Mouse (Mus musculus) CH12.LX (cell line): ENCODE measurements around the gene Rab28. TPM values are rescaled to one million over a fixed set of nuclear protein-coding genes. Genes with fewer than 3 reads are reported as not detected.

Experiments
- DNase-seq: peaks from one replicate; pipeline ENCODE4 v3.0.0-alpha.2; 2013; ENCODE audit errors: extremely low read depth
- H3K27ac ChIP-seq: 2 replicates; pipeline ENCODE4 v1.5.1; 2012; ENCODE audit warnings: low read depth, mild to moderate bottlenecking, control low read depth, moderate library complexity; ENCODE audit not compliant: insufficient read depth
- H3K27me3 ChIP-seq: replicated peaks from 2 replicates; pipeline ENCODE3; 2012; ENCODE audit warnings: inconsistent platforms
- H3K36me3 ChIP-seq, 2 experiments: replicated peaks in 1 of 2; 2 replicates each; pipeline versions ENCODE3 to v1.6.1; 2012; ENCODE audit warnings: inconsistent platforms in 1 of 2, low read length in 1 of 2, mild to moderate bottlenecking in 1 of 2, mixed read lengths in 1 of 2, moderate library complexity in 1 of 2; ENCODE audit not compliant: control insufficient read depth in 1 of 2, insufficient read depth in 1 of 2
- H3K4me1 ChIP-seq, 2 experiments: 2 replicates each; pipeline ENCODE4 v1.6.1; 2012; ENCODE audit warnings: inconsistent platforms in 1 of 2, moderate library complexity in 1 of 2; ENCODE audit not compliant: insufficient read depth in 2 of 2, control insufficient read depth in 1 of 2
- H3K4me2 ChIP-seq: 2 replicates; pipeline ENCODE4 v1.6.1; 2012; ENCODE audit warnings: low read depth, mild to moderate bottlenecking, control low read depth; ENCODE audit not compliant: poor library complexity, insufficient read depth, severe bottlenecking
- H3K4me3 ChIP-seq, 3 experiments: fragments of 150-350 bp in 1 of 3; sonication (generic) in 1 of 3; replicated peaks in 1 of 3; 2 replicates each; pipeline versions ENCODE3 to v1.5.1; 2011 to 2012; ENCODE audit warnings: low read depth in 2 of 3, low read length in 2 of 3, mild to moderate bottlenecking in 2 of 3, moderate library complexity in 2 of 3, control low read depth in 1 of 3, improper control_type of control experiment in 1 of 3, inconsistent platforms in 1 of 3, mixed read lengths in 1 of 3; ENCODE audit not compliant: poor library complexity in 1 of 3
- H3K79me2 ChIP-seq: replicated peaks from 2 replicates; pipeline ENCODE4 v1.6.1; 2012; ENCODE audit warnings: mild to moderate bottlenecking, moderate library complexity; ENCODE audit not compliant: control insufficient read depth, poor library complexity, insufficient read depth, severe bottlenecking; ENCODE audit errors: extremely low read depth
- H3K9ac ChIP-seq: 2 replicates; pipeline ENCODE4 v1.6.1; 2012; ENCODE audit warnings: low read depth, mild to moderate bottlenecking, control low read depth, moderate library complexity; ENCODE audit not compliant: insufficient read depth
- H3K9me3 ChIP-seq: replicated peaks from 2 replicates; pipeline ENCODE3; 2012; ENCODE audit warnings: low read length, inconsistent platforms, mixed read lengths
- CHD2 ChIP-seq: IDR thresholded peaks from 2 replicates; pipeline ENCODE4 v1.6.1; 2011; ENCODE audit warnings: low read length, improper control_type of control experiment
- CTCF ChIP-seq, 2 experiments: IDR thresholded peaks in 1 of 2; conservative IDR thresholded peaks in 1 of 2; 2 replicates each; pipeline ENCODE4 v1.5.1; 2011 to 2012; ENCODE audit warnings: low read depth in 2 of 2, low read length in 2 of 2, improper control_type of control experiment in 1 of 2, inconsistent platforms in 1 of 2, mild to moderate bottlenecking in 1 of 2, moderate library complexity in 1 of 2
- EP300 ChIP-seq: IDR thresholded peaks from 2 replicates; pipeline ENCODE4 v1.6.1; 2011; ENCODE audit warnings: low read length, improper control_type of control experiment
- ETS1 ChIP-seq: conservative IDR thresholded peaks from 2 replicates; pipeline ENCODE4 v1.6.1; 2012; ENCODE audit warnings: low read depth, mild to moderate bottlenecking, inconsistent platforms, low read length, improper control_type of control experiment, moderate library complexity
- HCFC1 ChIP-seq: IDR thresholded peaks from 2 replicates; pipeline ENCODE4 v1.6.1; 2012; ENCODE audit warnings: low read depth, mild to moderate bottlenecking, inconsistent platforms, low read length, improper control_type of control experiment
- MAX ChIP-seq: IDR thresholded peaks from 2 replicates; pipeline ENCODE4 v1.6.1; 2011; ENCODE audit warnings: low read length, improper control_type of control experiment
- MYC ChIP-seq: IDR thresholded peaks from 2 replicates; pipeline ENCODE4 v1.6.1; 2011; ENCODE audit warnings: low read depth, mild to moderate bottlenecking, improper control_type of control experiment, low read length
- NELFE ChIP-seq: IDR thresholded peaks from 2 replicates; pipeline ENCODE4 v1.6.1; 2011; ENCODE audit warnings: low read depth, low read length, improper control_type of control experiment
- PAX5 ChIP-seq: IDR thresholded peaks from 2 replicates; pipeline ENCODE4 v1.6.1; 2012; ENCODE audit warnings: low read length, inconsistent platforms, mixed read lengths
- POLR2A ChIP-seq: IDR thresholded peaks from 2 replicates; pipeline ENCODE4 v1.6.1; 2011; ENCODE audit warnings: low read depth, mild to moderate bottlenecking, improper control_type of control experiment, low read length
- RAD21 ChIP-seq: IDR thresholded peaks from 2 replicates; pipeline ENCODE4 v1.6.1; 2011; ENCODE audit warnings: low read depth, mild to moderate bottlenecking, low read length, improper control_type of control experiment, moderate library complexity
- RCOR1 ChIP-seq: conservative IDR thresholded peaks from 2 replicates; pipeline ENCODE4 v1.6.1; 2012; ENCODE audit warnings: low read depth, mild to moderate bottlenecking, inconsistent platforms, low read length, improper control_type of control experiment
- SIN3A ChIP-seq: IDR thresholded peaks from 2 replicates; pipeline ENCODE4 v1.6.1; 2012; ENCODE audit warnings: low read length, improper control_type of control experiment, inconsistent platforms
- SMC3 ChIP-seq: IDR thresholded peaks from 2 replicates; pipeline ENCODE4 v1.6.1; 2011; ENCODE audit warnings: low read depth, low read length, improper control_type of control experiment
- TBP ChIP-seq: conservative IDR thresholded peaks from 2 replicates; pipeline ENCODE4 v1.6.1; 2011; ENCODE audit warnings: low read depth, low read length, improper control_type of control experiment
- UBTF ChIP-seq: IDR thresholded peaks from 2 replicates; pipeline ENCODE4 v1.6.1; 2012; ENCODE audit warnings: low read depth, mild to moderate bottlenecking, inconsistent platforms, low read length, improper control_type of control experiment, moderate library complexity
- USF1 ChIP-seq: IDR thresholded peaks from 2 replicates; pipeline ENCODE4 v1.6.1; 2014; ENCODE audit warnings: low read depth, mild to moderate bottlenecking, inconsistent platforms, low read length, improper control_type of control experiment
- USF2 ChIP-seq: conservative IDR thresholded peaks from 2 replicates; pipeline ENCODE4 v1.6.1; 2011; ENCODE audit warnings: low read depth, low read length, improper control_type of control experiment
- ZC3H11A ChIP-seq: IDR thresholded peaks from 2 replicates; pipeline ENCODE4 v1.6.1; 2012; ENCODE audit warnings: low read depth, mild to moderate bottlenecking, inconsistent platforms, low read length, improper control_type of control experiment
- ZNF384 ChIP-seq: IDR thresholded peaks from 2 replicates; pipeline ENCODE4 v1.6.1; 2012; ENCODE audit warnings: low read depth, low read length, improper control_type of control experiment, inconsistent platforms
- dilution Hi-C: fragments of 300-500 bp; cut with MboI; formaldehyde crosslinking; loops from 2 replicates; pipeline ENCODE4 v1.14.3; 2020; ENCODE audit warnings: low sequenced_read_pairs; ENCODE audit not compliant: extremely low pct_unique_long_range_greater_than_20kb, extremely low pct_ligation_motif_present
- in situ Hi-C: fragments of 300-500 bp; cut with MboI; formaldehyde crosslinking; loops from 3 replicates; pipeline ENCODE4 v1.14.3; 2019; ENCODE audit warnings: low sequenced_read_pairs, low pct_ligation_motif_present, low pct_unique_long_range_greater_than_20kb, mixed read lengths
- polyA plus RNA-seq: library from polyadenylated mRNA; unstranded; fragments of >175 nt; gene quantifications from 2 replicates; pipeline ENCODE4 v1.2.1, GENCODE M21; 2012; ENCODE audit warnings: low read depth; ENCODE audit not compliant: insufficient read length
- total RNA-seq, 2 experiments: library from RNA; depleted of rRNA; stranded (reverse); fragments of 300-350 nt in 1 of 2; fragments of >200 nt in 1 of 2; gene quantifications; 2 replicates each; pipeline ENCODE4 v1.2.3; 2012 to 2014

Rab28 gene
- total and polyA plus RNA-seq, 3 experiments, result 41.1 to 90.6 (median 42.2) TPM

- Histone ChIP-seq H3K36me3 (no peaks in the 10 kb centered on the region), H3K4me3 (no peak overlapping the region), H3K79me2 (no peaks in the 10 kb centered on the region), H3K27me3 (no peaks in the 10 kb centered on the region), H3K9me3 (no peaks in the 10 kb centered on the region), H3K9ac (no peak overlapping the region), H3K4me1 (no peaks in the 10 kb centered on the region), H3K4me2 (no peak overlapping the region), H3K27ac (no peak overlapping the region)
- dilution Hi-C loops, result no loop called here
- in situ Hi-C loops, result loop anchor here (25.0 kb wide), 1 partner anchor 618 kb away; no protein-coding TSS in a partner anchor
- DNase-seq, result no peak
- TF ChIP-seq UBTF, result no peak
- TF ChIP-seq PAX5, result no peak
Observed at GRCm38 (mm10) chr5:41755373-41755960, 47.5 kb upstream of the Rab28 start.

- Histone ChIP-seq H3K79me2 (no peaks in the 10 kb centered on the region), H3K9ac (no peak overlapping the region), H3K36me3 (no peaks in the 10 kb centered on the region), H3K4me1 (no peaks in the 10 kb centered on the region), H3K27me3 (no peaks in the 10 kb centered on the region), H3K27ac (no peak overlapping the region), H3K4me2 (no peak overlapping the region), H3K4me3 (no peak overlapping the region)
- in situ Hi-C loops, result loop anchor here (25.0 kb wide), 1 partner anchor 618 kb away; no protein-coding TSS in a partner anchor
- DNase-seq, result no peak
- dilution Hi-C loops, result no loop called here
- TF ChIP-seq PAX5, result no peak
- no peak for TF ChIP-seq RAD21
- TF ChIP-seq CHD2, result no peak
- no peak for TF ChIP-seq EP300
- TF ChIP-seq ZNF384, result no peak
- TF ChIP-seq USF2, result no peak
- TF ChIP-seq MAX, result no peak
- TF ChIP-seq POLR2A, result no peak
- no peak for TF ChIP-seq ETS1
- TF ChIP-seq USF1, result no peak
- no peak for TF ChIP-seq SMC3
- TF ChIP-seq SIN3A, result no peak
- TF ChIP-seq HCFC1, result no peak
- no peak for TF ChIP-seq TBP
- TF ChIP-seq NELFE, result no peak
- TF ChIP-seq UBTF, result no peak
- no peak for TF ChIP-seq CTCF (conservative IDR thresholded peaks at IDR 0.05 in 1 of 2, IDR thresholded peaks at IDR 0.05 in 1 of 2; ENCODE audit: low read depth in 2 of 2, low read length in 2 of 2)
- TF ChIP-seq MYC, result no peak
- TF ChIP-seq RCOR1, result no peak
- TF ChIP-seq ZC3H11A, result no peak
- TF ChIP-seq, all 38 proteins: peak for 0
- H3K9me3 ChIP-seq, result no peaks in the 10 kb centered on the region
Observed at GRCm38 (mm10) chr5:41754836-41755235, 46.9 kb upstream of the Rab28 start.
